Mouse (Mus musculus) forebrain, embryonic 13.5 days (tissue): Measurements from ENCODE around the gene Olfr487. TPM values are rescaled to one million over a fixed set of nuclear protein-coding genes. Genes with fewer than 3 reads are reported as not detected.

Source experiments
- polyA plus RNA-seq: library from polyadenylated mRNA; unstranded; fragments of >200 nt; fragmentation: Nextera tagmentation; extraction: Ambion mirVana; gene quantifications from 2 replicates; pipeline ENCODE4 v1.2.1, GENCODE M21; 2015

Olfr487 gene
- polyA plus RNA-seq, 1 experiment from 2014 or later: not detected

Other genes starting within 250 kb of the Olfr487 start
- not detected in 2 replicates for gene Olfr476, start 249.8 kb downstream of the Olfr487 start, polyA plus RNA-seq
- not detected in 2 replicates for gene Olfr477, start 227.9 kb downstream of the Olfr487 start, polyA plus RNA-seq
- not detected in 2 replicates for gene Olfr478, start 180.6 kb downstream of the Olfr487 start, polyA plus RNA-seq
- gene Olfr479, start 163.9 kb downstream of the Olfr487 start, polyA plus RNA-seq: not detected in 2 replicates
- gene Olfr480, start 147.3 kb downstream of the Olfr487 start, polyA plus RNA-seq: not detected in 2 replicates
- not detected in 2 replicates for gene Olfr481, start 134.8 kb downstream of the Olfr487 start, polyA plus RNA-seq
- 0.08 and 0.13 TPM in 2 replicates for gene Olfr482, start 117.0 kb downstream of the Olfr487 start, polyA plus RNA-seq
- not detected in 2 replicates for gene Olfr483, start 113.8 kb downstream of the Olfr487 start, polyA plus RNA-seq
- gene Olfr484, start 87.2 kb downstream of the Olfr487 start, polyA plus RNA-seq: not detected in 2 replicates
- gene Olfr485, start 54.8 kb downstream of the Olfr487 start, polyA plus RNA-seq: not detected in 2 replicates
- gene Olfr486, start 41.9 kb downstream of the Olfr487 start, polyA plus RNA-seq: not detected in 2 replicates
- not detected in 2 replicates for gene Olfr488, start 43.7 kb upstream of the Olfr487 start, polyA plus RNA-seq
- gene Olfr490, start 74.3 kb upstream of the Olfr487 start, polyA plus RNA-seq: not detected in 2 replicates
- gene Olfr491, start 98.8 kb upstream of the Olfr487 start, polyA plus RNA-seq: not detected in 2 replicates
- not detected in 2 replicates for gene Olfr492, start 109.0 kb upstream of the Olfr487 start, polyA plus RNA-seq
- gene Olfr493, start 132.3 kb upstream of the Olfr487 start, polyA plus RNA-seq: not detected in 2 replicates
- gene Olfr494, start 150.7 kb upstream of the Olfr487 start, polyA plus RNA-seq: not detected in 2 replicates
- not detected in 2 replicates for gene Olfr495, start 178.5 kb upstream of the Olfr487 start, polyA plus RNA-seq
- gene Olfr497, start 205.8 kb upstream of the Olfr487 start, polyA plus RNA-seq: not detected in 2 replicates